Mouse (Mus musculus): ENCODE measurements around the gene Spink8. TPM values are rescaled to one million over a fixed set of nuclear protein-coding genes. Genes with fewer than 3 reads are reported as not detected.
"Not testable (repeated sequence)": the region's sequence is repeated elsewhere in the genome, so short reads cannot be mapped to it uniquely, and the experiment has no call there.

Gene Spink8
- polyA plus RNA-seq (2014; fragmentation: Nextera tagmentation; extraction: Ambion mirVana), result not detected in 2 replicates

- no peak for DNase-seq (ENCODE audit: low spot score)
- Histone ChIP-seq H3K36me3 (ENCODE audit: control insufficient read depth, insufficient read depth, low read length) (no peaks in the 10 kb centered on the region), H3K4me1 (ENCODE audit: control insufficient read depth, insufficient read depth, low read length) (no peaks in the 10 kb centered on the region), H3K27ac (ENCODE audit: low read depth, low read length) (no peak within 1 kb of the TSS), H3K27me3 (ENCODE audit: control insufficient read depth, insufficient read depth, low read length) (no peaks in the 10 kb centered on the region), H3K4me3 (ENCODE audit: low read depth, low read length) (no peak within 1 kb of the TSS), H3K9me3 (ENCODE audit: control insufficient read depth, low read length) (no peaks in the 10 kb centered on the region), H3K4me2 (ENCODE audit: low read depth) (no peak within 1 kb of the TSS), H3K9ac (ENCODE audit: low read length) (no peak within 1 kb of the TSS)
- WGBS, result 57% methylated on average over 1 of the region's 1 CpGs
- no peak for ATAC-seq (ENCODE audit: insufficient read depth, low FRiP score, low TSS enrichment)
These were observed at the start of gene Spink8 for GRCm38 (mm10) chr9:109811980-109812379. Gene Spink8, plus strand, starts transcription at chr9:109812280.

- H3K4me1 ChIP-seq (ENCODE audit: control insufficient read depth, insufficient read depth, low read length); H3K9me3 ChIP-seq (ENCODE audit: control insufficient read depth, low read length); H3K27me3 ChIP-seq (ENCODE audit: control insufficient read depth, insufficient read depth, low read length); H3K9ac ChIP-seq (ENCODE audit: low read length); H3K4me3 ChIP-seq (ENCODE audit: low read depth, low read length); H3K4me2 ChIP-seq (ENCODE audit: low read depth); DNase-seq (ENCODE audit: low spot score); H3K27ac ChIP-seq (ENCODE audit: low read depth, low read length); H3K36me3 ChIP-seq (ENCODE audit: control insufficient read depth, insufficient read depth, low read length); ATAC-seq (ENCODE audit: insufficient read depth, low FRiP score, low TSS enrichment): not testable (repeated sequence)
- 76% methylated on average over 1 of the region's 1 CpGs for whole genome bisulfite sequencing
These were observed 45.2 kb upstream of the Spink8 start for GRCm38 (mm10) chr9:109766841-109767240.

- not testable (repeated sequence) for H3K4me1 ChIP-seq (ENCODE audit: control insufficient read depth, insufficient read depth, low read length); H3K4me2 ChIP-seq (ENCODE audit: low read depth); H3K27me3 ChIP-seq (ENCODE audit: control insufficient read depth, insufficient read depth, low read length); H3K27ac ChIP-seq (ENCODE audit: low read depth, low read length); DNase-seq (ENCODE audit: low spot score); H3K9ac ChIP-seq (ENCODE audit: low read length); H3K4me3 ChIP-seq (ENCODE audit: low read depth, low read length); ATAC-seq (ENCODE audit: insufficient read depth, low FRiP score, low TSS enrichment); H3K36me3 ChIP-seq (ENCODE audit: control insufficient read depth, insufficient read depth, low read length); H3K9me3 ChIP-seq (ENCODE audit: control insufficient read depth, low read length)
- 81% methylated on average over 4 of the region's 4 CpGs for WGBS
These were observed 21.5 kb upstream of the Spink8 start, which contains the start of gene Fbxw27 for GRCm38 (mm10) chr9:109790570-109790969. Gene Fbxw27, minus strand, starts transcription at chr9:109790670.

GRCm38 (mm10) chr9:109795221-109795620 is 16.9 kb upstream of the Spink8 start:
- Histone ChIP-seq H3K4me1 (ENCODE audit: control insufficient read depth, insufficient read depth, low read length) (no peaks in the 10 kb centered on the region), H3K27ac (ENCODE audit: low read depth, low read length) (no peak overlapping the region), H3K36me3 (ENCODE audit: control insufficient read depth, insufficient read depth, low read length) (no peaks in the 10 kb centered on the region), H3K4me3 (ENCODE audit: low read depth, low read length) (no peak overlapping the region), H3K9me3 (ENCODE audit: control insufficient read depth, low read length) (no peaks in the 10 kb centered on the region), H3K9ac (ENCODE audit: low read length) (no peak overlapping the region), H3K4me2 (ENCODE audit: low read depth) (no peak overlapping the region), H3K27me3 (ENCODE audit: control insufficient read depth, insufficient read depth, low read length) (no peaks in the 10 kb centered on the region)
- 84% methylated on average over 2 of the region's 2 CpGs for WGBS
- ATAC-seq (ENCODE audit: insufficient read depth, low FRiP score, low TSS enrichment), result no peak
- DNase-seq (ENCODE audit: low spot score), result no peak

- Histone ChIP-seq H3K4me1 (ENCODE audit: control insufficient read depth, insufficient read depth, low read length) (no peaks in the 10 kb centered on the region), H3K4me2 (ENCODE audit: low read depth) (no peak overlapping the region), H3K27ac (ENCODE audit: low read depth, low read length) (no peak overlapping the region), H3K9me3 (ENCODE audit: control insufficient read depth, low read length) (no peaks in the 10 kb centered on the region), H3K27me3 (ENCODE audit: control insufficient read depth, insufficient read depth, low read length) (no peaks in the 10 kb centered on the region), H3K4me3 (ENCODE audit: low read depth, low read length) (no peak overlapping the region), H3K36me3 (ENCODE audit: control insufficient read depth, insufficient read depth, low read length) (no peaks in the 10 kb centered on the region), H3K9ac (ENCODE audit: low read length) (no peak overlapping the region)
- DNase-seq (ENCODE audit: low spot score) (no peak), ATAC-seq (ENCODE audit: insufficient read depth, low FRiP score, low TSS enrichment) (no peak)
- WGBS, result 83% methylated on average over 2 of the region's 2 CpGs
These were observed 16.3 kb upstream of the Spink8 start for GRCm38 (mm10) chr9:109795811-109796210.

- Histone ChIP-seq H3K36me3 (ENCODE audit: control insufficient read depth, insufficient read depth, low read length) (no peaks in the 10 kb centered on the region), H3K4me2 (ENCODE audit: low read depth) (no peak overlapping the region), H3K9ac (ENCODE audit: low read length) (no peak overlapping the region), H3K4me3 (ENCODE audit: low read depth, low read length) (no peak overlapping the region), H3K4me1 (ENCODE audit: control insufficient read depth, insufficient read depth, low read length) (no peaks in the 10 kb centered on the region), H3K27me3 (ENCODE audit: control insufficient read depth, insufficient read depth, low read length) (no peaks in the 10 kb centered on the region), H3K27ac (ENCODE audit: low read depth, low read length) (no peak overlapping the region), H3K9me3 (ENCODE audit: control insufficient read depth, low read length) (no peaks in the 10 kb centered on the region)
- WGBS, result 90% methylated on average over 1 of the region's 1 CpGs
- no peak for ATAC-seq (ENCODE audit: insufficient read depth, low FRiP score, low TSS enrichment)
- peak; percentile 24 for DNase-seq (ENCODE audit: low spot score)
These were observed 14.0 kb upstream of the Spink8 start for GRCm38 (mm10) chr9:109798051-109798450.

- H3K4me3 ChIP-seq (ENCODE audit: low read depth, low read length); ATAC-seq (ENCODE audit: insufficient read depth, low FRiP score, low TSS enrichment); H3K36me3 ChIP-seq (ENCODE audit: control insufficient read depth, insufficient read depth, low read length); H3K27ac ChIP-seq (ENCODE audit: low read depth, low read length); DNase-seq (ENCODE audit: low spot score); H3K9me3 ChIP-seq (ENCODE audit: control insufficient read depth, low read length); H3K4me2 ChIP-seq (ENCODE audit: low read depth); H3K9ac ChIP-seq (ENCODE audit: low read length); H3K27me3 ChIP-seq (ENCODE audit: control insufficient read depth, insufficient read depth, low read length); H3K4me1 ChIP-seq (ENCODE audit: control insufficient read depth, insufficient read depth, low read length): not testable (repeated sequence)
- 85% methylated on average over 2 of the region's 2 CpGs for WGBS
These were observed 6.5 kb upstream of the Spink8 start for GRCm38 (mm10) chr9:109805596-109805995.

- ATAC-seq (ENCODE audit: insufficient read depth, low FRiP score, low TSS enrichment), result no peak
- no peak for DNase-seq (ENCODE audit: low spot score)
- Histone ChIP-seq H3K36me3 (ENCODE audit: control insufficient read depth, insufficient read depth, low read length) (no peaks in the 10 kb centered on the region), H3K9ac (ENCODE audit: low read length) (no peak overlapping the region), H3K4me1 (ENCODE audit: control insufficient read depth, insufficient read depth, low read length) (no peaks in the 10 kb centered on the region), H3K27me3 (ENCODE audit: control insufficient read depth, insufficient read depth, low read length) (no peaks in the 10 kb centered on the region), H3K4me3 (ENCODE audit: low read depth, low read length) (no peak overlapping the region), H3K4me2 (ENCODE audit: low read depth) (no peak overlapping the region), H3K9me3 (ENCODE audit: control insufficient read depth, low read length) (no peaks in the 10 kb centered on the region), H3K27ac (ENCODE audit: low read depth, low read length) (no peak overlapping the region)
- 67% methylated on average over 1 of the region's 1 CpGs for WGBS
These were observed 5.8 kb upstream of the Spink8 start for GRCm38 (mm10) chr9:109806260-109806659.

GRCm38 (mm10) chr9:109806695-109807293 is 5.3 kb upstream of the Spink8 start:
- H3K9ac ChIP-seq (ENCODE audit: low read length), result no peak overlapping the region
- ATAC-seq (ENCODE audit: insufficient read depth, low FRiP score, low TSS enrichment), result no peak
- WGBS, result 82% methylated on average over 2 of the region's 2 CpGs

More at GRCm38 (mm10) chr9:109806695-109807293, 5.3 kb upstream of the Spink8 start:
- Histone ChIP-seq H3K4me3 (ENCODE audit: low read depth, low read length) (no peak overlapping the region), H3K27ac (ENCODE audit: low read depth, low read length) (no peak overlapping the region), H3K9me3 (ENCODE audit: control insufficient read depth, low read length) (no peaks in the 10 kb centered on the region), H3K27me3 (ENCODE audit: control insufficient read depth, insufficient read depth, low read length) (no peaks in the 10 kb centered on the region), H3K4me1 (ENCODE audit: control insufficient read depth, insufficient read depth, low read length) (no peaks in the 10 kb centered on the region), H3K36me3 (ENCODE audit: control insufficient read depth, insufficient read depth, low read length) (no peaks in the 10 kb centered on the region), H3K4me2 (ENCODE audit: low read depth) (no peak overlapping the region)
- no peak for DNase-seq (ENCODE audit: low spot score)

All from neural tube, embryonic 11.5 days (tissue).